Mouse (Mus musculus) CD4-positive, CD25-positive, alpha-beta regulatory T cell, adult 4 months (primary cell): ENCODE data around the gene Lrrc74b. TPM values are rescaled to one million over a fixed set of nuclear protein-coding genes. Genes with fewer than 3 reads are reported as not detected.
"Not testable (repeated sequence)": the region's sequence is repeated elsewhere in the genome, so short reads cannot be mapped to it uniquely, and the experiment has no call there.

Experiments used
- ATAC-seq: one replicate; pipeline ENCODE4 v1.8.0; 2017
- polyA plus RNA-seq, 2 experiments: library from polyadenylated mRNA; unstranded; fragments of 100-300 nt; shearing (Covaris generic); gene quantifications; one replicate each; pipeline ENCODE4 v1.2.1; 2017

The Lrrc74b gene
- polyA plus RNA-seq, 2 experiments from 2014 or later: not detected

DNA sequence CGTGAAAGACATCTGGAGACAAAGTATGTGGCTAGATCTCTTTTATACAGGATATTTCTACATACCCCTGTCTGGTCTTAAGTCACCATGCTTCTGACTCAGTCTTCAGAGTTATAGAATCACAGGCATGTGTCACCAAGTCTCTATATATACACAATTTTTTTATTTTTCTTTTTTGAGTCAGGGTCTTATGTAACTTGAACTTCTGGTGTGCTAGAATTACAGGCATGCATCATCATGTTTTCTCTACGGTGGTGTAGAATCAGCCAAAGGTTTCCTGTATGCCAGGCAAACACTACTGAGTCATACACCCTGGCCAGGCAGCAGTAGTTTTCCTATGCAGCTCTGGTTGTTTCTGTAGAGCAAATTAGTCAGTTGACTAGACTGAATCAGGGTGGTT is 18.4 kb downstream of the Lrrc74b start:
- ATAC-seq: no peak

- no peak for ATAC-seq
Measured at GRCm38 (mm10) chr16:17536584-17536983, 24.5 kb downstream of the Lrrc74b start.

DNA sequence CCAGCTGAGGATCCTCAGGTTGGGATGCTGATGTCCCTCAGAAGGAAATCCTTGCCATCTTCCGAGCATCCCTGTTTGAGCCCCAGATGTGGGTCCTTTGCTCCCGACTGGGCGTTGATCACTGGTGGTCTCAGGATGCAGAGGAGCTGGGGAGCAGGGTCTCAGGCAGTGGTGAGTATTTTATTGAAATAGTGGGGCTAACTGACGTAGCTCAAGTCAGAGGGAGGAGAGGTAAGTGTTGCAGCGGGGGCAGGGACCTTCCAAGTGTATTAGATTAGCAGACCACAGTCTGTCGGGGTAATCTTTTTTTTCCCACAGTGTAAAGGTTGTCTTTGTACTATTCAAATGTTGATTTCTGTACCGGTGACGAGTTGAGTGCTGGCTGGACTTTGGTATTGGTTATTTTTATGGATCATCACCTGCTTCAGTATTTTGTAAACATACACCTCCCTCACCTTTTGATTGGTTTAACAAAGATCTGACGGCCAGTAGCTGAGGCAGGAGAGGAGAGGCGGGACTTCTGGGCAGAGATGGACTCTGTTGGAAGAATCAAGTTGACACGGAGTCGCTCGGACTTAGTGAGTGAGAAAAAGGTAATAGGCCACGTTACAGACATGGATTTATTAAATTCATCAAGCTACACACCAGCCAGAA is 28.2 kb downstream of the Lrrc74b start:
- no peak for ATAC-seq

- no peak for ATAC-seq
Measured at GRCm38 (mm10) chr16:17532271-17532670, 28.8 kb downstream of the Lrrc74b start.

DNA sequence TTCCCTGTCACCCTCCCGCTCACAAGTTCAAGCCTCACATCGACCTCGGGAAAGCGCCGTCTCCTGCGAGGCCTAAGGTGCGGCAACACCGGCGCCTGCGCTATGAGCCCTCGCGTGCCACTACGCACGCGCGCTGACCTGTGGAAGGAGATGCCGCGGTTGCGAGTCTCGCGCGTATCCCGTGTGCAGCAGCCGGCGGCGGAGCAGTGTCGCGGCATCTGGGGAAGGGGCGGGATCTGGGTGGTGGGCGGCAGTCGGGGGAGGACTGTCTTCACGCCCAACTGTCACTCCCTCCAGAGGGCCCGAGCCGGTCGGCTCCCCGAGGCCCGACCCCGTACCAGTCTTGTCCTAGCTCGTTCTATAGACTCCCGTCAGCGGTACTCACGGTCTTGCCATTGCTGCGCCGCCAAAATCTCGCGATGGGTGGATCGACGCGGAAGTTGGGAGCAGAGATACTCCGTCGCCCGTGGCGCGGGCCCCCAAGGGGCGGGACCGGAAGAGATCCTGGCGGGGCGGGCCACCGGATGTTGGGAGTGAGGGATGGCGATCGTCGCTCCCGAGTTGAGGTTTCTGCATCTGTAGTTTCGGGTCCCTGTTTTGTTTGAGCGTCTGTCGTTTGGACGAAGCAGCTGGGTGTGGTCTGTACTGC is 30.3 kb downstream of the Lrrc74b start, which contains the start of gene Thap7:
Gene Thap7, minus strand, starts transcription at position 497 of the 649 bp plus-strand sequence.
- peak; percentile 94 for ATAC-seq

- no peak for ATAC-seq
Measured at GRCm38 (mm10) chr16:17529981-17530586, 31.0 kb downstream of the Lrrc74b start.

DNA sequence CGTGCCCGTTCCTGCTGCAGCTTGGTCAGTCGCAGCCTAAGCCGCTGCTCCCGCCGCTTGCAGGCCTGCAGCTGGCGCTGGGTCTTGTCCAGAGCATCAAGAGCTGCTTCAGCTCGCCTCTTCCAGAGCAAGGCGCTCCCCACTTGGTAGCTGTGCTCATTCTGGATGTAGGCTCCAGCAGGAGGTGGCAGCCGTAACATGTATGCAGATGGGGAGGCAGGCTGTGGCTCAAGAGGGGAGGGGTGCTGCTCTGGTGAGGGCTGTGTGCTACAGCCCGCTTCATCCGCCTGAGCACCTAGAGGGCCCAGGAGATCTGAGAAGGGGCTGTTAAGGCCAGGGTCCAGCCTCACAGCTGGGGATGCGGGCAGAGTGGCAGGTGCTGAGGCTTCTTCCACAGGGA is 32.8 kb downstream of the Lrrc74b start:
- ATAC-seq: no peak

DNA sequence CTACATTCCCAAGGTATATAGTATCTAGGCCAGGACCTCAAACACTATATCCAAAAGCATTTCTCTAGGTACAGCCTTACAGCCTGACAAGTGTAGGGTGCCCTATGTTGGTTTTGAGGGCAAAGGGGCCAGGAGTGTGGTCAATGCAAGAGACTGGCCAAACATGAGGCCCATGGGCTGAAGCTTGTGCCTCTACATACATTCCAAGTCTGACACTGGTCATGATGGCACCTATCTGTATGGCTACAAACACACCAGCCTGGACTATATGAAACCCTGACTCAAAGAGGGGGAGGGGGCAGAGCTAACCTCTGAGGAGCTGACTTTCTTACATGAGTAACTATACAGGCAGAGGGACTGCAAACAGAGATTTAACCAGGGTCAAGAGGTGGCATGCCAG is 33.4 kb downstream of the Lrrc74b start:
- ATAC-seq: no peak

DNA sequence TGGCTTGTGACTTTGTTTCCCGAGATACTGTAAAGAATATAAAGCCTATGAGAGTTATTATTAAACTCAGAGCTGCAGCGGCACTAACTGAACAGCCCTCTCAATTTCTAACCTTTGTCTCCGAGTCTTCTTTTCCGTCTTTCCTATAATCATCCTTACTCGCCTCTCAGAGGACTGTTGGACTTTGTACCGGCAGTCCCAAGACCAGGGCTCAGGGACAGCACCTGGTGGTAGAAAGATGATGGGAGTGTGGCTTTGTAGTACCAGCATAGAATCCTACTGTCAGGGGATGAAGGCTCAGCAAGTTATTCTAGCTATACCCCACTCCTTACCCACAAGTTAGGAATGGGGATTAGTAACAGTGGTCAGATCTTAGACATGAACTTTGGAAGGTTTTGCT is 34.8 kb downstream of the Lrrc74b start:
- ATAC-seq: no peak

DNA sequence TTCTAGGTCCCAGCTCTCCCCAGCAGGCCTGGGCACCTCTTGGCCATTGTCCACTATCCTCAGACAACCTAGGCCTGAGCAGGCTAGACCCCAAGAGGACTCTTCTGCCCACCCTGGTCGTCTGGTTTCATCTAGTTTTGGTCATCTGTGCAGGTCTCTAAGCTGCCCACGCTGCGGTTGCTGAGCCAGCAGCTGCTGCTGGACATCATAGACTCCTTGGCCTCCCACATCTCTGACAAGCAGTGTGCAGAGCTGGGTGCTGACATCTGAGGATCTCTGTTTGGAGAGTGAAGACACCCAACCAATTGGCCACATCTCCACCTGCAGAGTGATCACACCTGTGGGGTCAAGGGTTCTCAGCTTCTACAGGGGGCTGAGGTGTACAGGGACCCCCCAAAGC is 35.5 kb downstream of the Lrrc74b start:
- no peak for ATAC-seq

- no peak for ATAC-seq
Measured at GRCm38 (mm10) chr16:17524156-17524555, 36.9 kb downstream of the Lrrc74b start.

- ATAC-seq: no peak
Measured at GRCm38 (mm10) chr16:17518910-17519309, 42.1 kb downstream of the Lrrc74b start.

GRCm38 (mm10) chr16:17511431-17511830 is 49.6 kb downstream of the Lrrc74b start:
- ATAC-seq: no peak

GRCm38 (mm10) chr16:17510686-17511085 is 50.4 kb downstream of the Lrrc74b start:
- no peak for ATAC-seq

DNA sequence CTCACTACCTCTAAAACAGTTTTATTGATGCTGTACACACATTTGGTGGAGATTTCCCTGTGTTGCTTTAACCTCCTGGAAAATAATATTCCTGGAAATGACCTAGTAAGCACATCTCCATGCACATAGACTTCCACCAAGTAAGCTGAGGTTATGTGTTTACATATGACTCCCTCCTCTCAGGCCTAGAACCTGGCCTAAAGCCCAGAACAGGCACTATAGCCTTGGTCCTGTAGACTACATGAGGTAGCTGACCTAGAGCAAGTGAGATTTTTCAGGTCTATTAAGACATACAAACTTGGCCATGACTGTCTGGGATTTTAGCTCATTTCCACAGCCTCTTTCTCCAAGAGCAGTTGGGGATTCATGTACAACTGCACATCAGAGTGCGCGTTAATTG is 50.9 kb downstream of the Lrrc74b start:
- no peak for ATAC-seq

- ATAC-seq: peak; percentile 4
Measured at GRCm38 (mm10) chr16:17509240-17509597, 51.8 kb downstream of the Lrrc74b start.

DNA sequence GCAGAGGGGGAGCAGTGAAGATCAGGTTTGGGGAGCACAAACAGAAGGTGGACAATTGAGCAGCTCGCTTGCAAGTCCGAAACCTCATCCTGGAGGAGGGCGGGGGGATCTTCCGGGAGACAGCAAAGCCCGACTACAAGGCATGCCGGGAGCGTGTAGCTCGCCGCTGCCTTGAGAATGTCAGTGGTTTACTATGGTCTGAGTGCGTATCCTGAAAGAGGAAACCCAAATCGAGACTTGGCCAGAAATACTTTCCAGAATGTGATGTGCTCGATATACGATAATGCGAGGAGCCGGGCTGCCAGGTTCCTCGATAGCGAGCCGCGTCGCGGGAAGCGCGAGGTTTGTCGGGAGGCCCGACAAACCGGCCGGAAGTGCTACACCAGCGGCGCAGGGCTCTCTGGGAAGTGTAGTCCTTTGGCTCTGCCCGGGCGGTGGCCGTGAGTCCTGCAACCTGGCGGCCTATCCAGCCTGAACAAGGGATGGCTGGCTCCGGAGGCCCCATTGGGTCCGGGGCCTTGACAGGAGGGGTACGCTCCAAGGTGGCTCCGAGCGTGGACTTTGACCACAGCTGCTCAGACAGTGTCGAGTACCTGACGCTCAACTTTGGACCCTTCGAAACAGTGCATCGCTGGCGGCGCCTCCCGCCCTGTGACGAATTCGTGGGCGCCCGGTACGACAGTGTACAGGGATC is 52.4 kb downstream of the Lrrc74b start, which contains the start of gene Lztr1:
Gene Lztr1, plus strand, starts transcription at position 143 of the 694 bp plus-strand sequence.
- ATAC-seq: peak; percentile 99

GRCm38 (mm10) chr16:17508031-17508430 is 53.0 kb downstream of the Lrrc74b start:
- ATAC-seq: not testable (repeated sequence)

DNA sequence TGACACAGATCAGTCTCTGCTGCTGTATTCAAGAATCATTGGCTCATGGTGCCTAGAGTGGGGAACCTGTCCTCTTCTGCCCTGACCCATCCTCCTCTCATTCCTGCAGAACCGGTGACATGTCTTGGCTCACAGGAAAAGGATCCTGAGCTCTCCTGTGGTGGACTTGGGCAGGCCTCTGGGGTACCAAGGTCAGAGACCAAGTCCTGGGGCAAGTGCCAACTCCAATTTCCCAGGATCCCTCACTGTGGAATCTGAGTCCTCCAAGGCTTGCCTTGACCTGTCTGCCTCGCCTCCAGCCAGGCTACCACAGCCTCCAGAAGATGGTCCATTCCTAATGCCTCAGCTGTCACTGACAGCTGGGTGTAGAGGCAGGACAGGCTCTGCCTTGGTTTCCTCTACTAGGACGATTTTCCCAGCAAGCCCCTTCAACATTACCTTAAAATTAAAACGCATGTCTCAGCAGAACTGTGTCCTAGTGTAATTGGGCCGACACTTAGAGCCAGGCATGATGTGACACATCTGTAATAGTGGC is 54.0 kb downstream of the Lrrc74b start:
- no peak for ATAC-seq

- no peak for ATAC-seq
Measured at GRCm38 (mm10) chr16:17502681-17503080, 58.4 kb downstream of the Lrrc74b start.

- no peak for ATAC-seq
Measured at GRCm38 (mm10) chr16:17499249-17499883, 61.7 kb downstream of the Lrrc74b start.

- no peak for ATAC-seq
Measured at GRCm38 (mm10) chr16:17496499-17497305, 64.3 kb downstream of the Lrrc74b start.
